Mouse (Mus musculus) urinary bladder, postnatal 14 days (tissue): ENCODE measurements around the gene Tfpi2.

Experiments used
- DNase-seq: peaks from one replicate; pipeline ENCODE4 v3.0.0; 2021; ENCODE audit warnings: low spot score

The Tfpi2 gene

GRCm38 (mm10) chr6:3988750-3989149 lies at the start of gene Tfpi2:
Gene Tfpi2 (minus strand): TSS chr6:3988919.
- DNase-seq: no peak

DNA sequence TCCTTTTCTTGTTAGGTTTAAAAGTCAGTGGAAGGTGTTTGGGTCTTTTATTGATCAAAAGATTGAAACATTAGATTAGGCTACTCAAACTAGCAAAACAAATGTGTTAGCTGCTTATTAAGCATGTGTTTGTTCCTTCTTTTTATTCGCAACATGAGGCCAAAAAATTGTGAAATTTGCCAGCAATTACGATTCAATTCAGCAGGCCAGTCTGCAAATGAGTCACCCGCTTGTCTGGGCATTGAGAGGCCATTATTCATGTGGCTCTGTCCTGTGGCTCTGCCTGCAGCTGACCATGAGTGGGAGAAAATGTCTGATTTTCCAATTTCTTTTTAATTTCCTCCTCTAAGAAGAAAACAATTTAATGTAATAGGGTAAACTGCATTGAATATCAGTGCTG lies 42.2 kb upstream of the Tfpi2 start:
- no peak for DNase-seq

- DNase-seq: no peak
Observed at GRCm38 (mm10) chr6:4026367-4026766, 37.6 kb upstream of the Tfpi2 start.

DNA sequence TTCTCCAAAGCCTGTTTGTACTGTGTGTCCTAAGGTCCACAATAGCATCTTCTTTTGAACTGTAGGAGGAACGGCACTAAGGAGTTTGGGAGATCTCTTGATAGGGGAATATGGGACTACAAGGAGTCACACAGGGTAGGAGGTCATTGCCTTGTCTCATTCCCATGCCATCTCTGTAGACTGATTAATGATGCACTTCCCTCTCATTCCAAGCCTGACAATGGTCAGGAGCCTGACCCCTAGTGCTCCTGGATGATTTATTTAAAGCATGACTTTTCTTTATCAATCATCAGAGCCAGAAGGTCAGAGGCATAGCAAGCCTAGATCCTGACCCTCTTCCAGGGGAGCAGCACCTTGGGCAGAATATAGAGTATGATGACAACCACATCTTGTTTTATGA lies 33.9 kb upstream of the Tfpi2 start:
- no peak for DNase-seq

DNA sequence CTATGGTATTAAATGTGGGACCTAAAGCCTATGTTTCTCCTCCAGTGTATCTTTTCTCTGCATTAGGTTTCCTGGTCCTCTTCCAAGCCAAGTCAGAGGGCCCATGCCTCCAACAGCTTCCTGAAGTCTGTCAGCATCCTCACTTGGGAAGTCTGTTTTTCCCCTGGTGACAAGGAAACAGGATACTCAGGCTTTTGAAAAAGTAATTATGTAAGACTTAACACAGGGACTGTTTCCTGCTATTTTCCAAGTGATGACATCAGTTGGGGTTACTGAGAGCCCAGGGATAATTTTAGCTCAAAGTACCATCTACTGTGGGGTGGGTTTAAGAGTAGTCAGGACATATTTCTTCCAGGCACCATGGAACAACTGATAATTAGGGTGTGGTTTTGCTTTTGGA lies 20.8 kb upstream of the Tfpi2 start:
- no peak for DNase-seq

GRCm38 (mm10) chr6:4008501-4009040 lies 19.9 kb upstream of the Tfpi2 start:
- no peak for DNase-seq

GRCm38 (mm10) chr6:4004808-4005207 lies 16.1 kb upstream of the Tfpi2 start:
- DNase-seq: no peak

GRCm38 (mm10) chr6:4003890-4004306 lies 15.2 kb upstream of the Tfpi2 start, which contains the start of gene Gng11:
Gene Gng11 (plus strand): TSS chr6:4003904.
- peak; percentile 67 for DNase-seq

- DNase-seq: no peak
Observed at GRCm38 (mm10) chr6:4003445-4003844, 14.7 kb upstream of the Tfpi2 start.

DNA sequence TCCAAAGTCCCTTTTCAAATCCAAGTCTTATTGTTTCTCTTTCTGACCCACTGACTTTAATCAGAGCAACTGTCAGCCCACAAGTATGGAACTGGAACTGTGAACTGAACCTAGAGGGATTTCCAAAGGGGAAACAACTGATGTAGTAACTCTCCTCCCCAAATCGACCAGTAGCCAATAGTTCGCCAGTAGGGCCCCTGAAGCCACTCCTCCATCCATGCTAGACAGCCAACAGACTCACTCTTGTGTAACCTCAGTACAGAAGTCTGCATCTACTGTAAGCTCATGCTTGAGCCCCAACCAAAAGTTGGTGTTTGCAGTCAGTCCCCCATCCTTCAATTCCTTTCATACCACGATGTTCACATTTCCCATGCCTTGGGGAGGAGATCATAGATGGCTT lies 12.0 kb upstream of the Tfpi2 start:
- DNase-seq: no peak

DNA sequence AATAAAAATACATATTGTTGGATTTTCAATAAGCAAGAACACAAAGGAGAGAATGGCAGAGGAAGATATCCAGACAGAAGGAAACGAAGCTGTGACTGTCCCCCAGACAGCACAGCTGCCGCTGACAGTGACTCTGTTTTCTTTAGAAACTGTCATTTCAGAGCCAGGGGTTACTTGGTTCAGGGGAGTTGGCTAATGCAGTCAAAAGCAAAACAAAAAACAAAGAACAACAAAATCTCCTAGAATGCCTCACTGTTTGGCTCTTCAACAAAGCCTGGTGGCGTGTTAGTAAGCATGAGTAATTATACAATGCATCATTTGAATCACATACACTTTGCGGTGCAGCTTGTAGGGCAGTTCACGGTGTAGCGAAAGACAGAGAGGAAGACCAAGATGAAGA lies 10.6 kb upstream of the Tfpi2 start:
- no peak for DNase-seq

DNA sequence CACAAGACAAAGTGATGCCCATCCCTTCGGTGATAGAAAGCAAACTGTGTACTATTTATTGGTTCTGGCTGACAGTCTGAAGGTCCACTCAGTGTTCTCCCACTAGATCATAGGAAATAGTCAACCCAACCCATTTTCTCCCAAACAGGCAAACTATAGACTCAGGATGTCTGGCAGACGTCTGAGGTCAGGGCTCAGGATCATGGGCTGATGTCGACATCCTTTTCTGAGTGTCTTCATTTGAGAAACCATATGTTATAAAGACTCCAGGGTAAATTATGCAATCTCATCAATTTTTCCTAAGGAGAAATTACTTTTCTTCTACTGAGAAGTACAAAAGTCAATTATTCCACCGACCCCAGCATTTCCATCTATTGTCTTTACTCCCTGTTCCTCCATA lies 9.4 kb upstream of the Tfpi2 start:
- DNase-seq: no peak

GRCm38 (mm10) chr6:3993492-3993891 lies 4.8 kb upstream of the Tfpi2 start, which contains the start of gene Gngt1:
Gene Gngt1 (plus strand): TSS chr6:3993792.
- DNase-seq: no peak

DNA sequence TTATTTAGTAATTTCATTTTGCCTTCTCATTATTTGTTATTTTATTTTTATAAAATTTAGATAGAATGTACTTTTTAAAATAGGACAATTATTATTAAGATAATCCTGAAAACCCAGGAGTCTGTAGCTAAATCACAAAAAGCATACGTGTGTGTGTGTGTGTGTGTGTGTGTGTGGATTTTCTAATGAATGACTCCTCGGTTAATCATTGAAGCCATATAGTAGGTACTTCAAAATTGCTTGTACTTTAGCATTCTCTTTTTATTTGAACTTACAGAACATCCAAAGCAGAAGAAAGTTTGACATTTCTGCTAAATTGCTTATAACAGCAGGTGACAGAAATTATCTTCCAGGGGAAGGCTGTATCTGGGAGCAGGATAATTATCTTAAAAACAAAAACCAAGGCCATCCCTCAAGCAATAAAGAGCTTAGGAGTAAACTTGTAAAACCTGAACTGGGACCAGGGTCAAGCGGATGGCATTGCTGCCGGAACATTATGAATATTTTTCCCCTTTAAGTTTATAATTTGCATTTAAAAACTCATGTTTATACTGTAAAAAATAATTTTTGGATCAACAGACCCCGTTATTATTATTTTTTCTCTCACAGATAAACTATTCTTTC lies 5.9 kb downstream of the Tfpi2 start:
- no peak for DNase-seq

DNA sequence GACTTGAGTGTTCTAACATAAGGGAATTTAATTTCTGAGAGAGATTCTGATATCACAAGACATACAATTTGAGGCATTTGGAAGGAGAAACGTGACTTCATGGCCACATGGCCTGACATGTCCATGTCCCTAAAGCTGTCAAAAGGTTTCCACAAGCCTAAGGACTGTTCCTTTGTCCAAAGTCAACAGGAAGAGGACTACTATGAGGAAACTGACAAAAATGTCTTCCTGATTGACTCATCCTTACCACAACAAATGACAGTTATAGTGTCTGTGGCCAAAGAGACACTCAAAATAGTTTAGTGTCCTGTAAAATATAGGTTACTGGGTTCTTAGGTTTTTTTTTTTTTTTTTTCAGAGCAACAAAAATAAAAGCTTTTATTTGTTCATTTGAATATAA lies 15.0 kb downstream of the Tfpi2 start:
- DNase-seq: no peak

DNA sequence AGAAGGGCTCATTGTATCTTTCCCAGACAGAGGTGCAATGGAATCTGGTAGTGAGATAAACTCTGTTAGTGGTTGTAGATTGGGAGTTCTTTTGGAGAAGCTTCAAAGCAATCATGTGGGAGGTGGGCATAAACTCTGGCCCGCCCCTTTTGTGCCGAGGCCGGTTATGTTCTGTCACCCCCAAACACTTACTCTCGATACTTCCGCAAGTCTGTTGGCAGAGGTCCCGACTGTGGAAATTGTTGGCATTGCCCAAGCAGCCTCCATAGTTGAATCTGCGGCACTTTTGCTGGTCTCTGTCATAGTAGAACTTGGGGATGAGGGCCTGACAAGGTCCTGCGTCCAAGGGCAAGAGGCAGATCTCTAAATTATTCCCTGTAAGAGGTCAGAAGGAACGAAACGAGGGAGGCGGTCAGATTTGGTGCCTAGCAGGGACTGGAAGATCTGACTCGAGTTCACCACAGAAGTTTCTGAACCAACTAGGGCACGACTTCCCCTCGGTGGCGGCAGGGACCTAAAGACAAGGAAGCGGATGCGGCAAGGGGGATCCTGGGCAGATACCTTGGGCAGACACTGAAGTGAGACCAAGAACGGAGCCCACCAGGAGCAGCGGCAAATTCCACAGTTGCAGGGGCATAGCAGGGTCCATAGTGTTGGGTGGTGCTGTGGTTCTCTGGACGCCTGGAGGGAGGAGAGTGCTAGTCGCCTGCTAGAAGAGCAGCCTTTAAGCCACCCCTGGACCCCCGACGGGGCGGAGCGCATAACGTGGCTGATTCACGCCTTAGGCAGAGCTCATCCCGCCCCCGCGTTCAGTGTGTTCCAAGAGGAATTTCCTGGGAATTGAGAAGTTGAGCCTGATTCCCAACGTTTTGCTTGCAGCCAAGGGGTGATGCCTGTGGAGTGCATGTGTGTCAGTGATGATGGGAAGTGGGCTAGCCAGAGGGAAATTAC lies 20.8 kb downstream of the Tfpi2 start:
- DNase-seq: peak; percentile 34

DNA sequence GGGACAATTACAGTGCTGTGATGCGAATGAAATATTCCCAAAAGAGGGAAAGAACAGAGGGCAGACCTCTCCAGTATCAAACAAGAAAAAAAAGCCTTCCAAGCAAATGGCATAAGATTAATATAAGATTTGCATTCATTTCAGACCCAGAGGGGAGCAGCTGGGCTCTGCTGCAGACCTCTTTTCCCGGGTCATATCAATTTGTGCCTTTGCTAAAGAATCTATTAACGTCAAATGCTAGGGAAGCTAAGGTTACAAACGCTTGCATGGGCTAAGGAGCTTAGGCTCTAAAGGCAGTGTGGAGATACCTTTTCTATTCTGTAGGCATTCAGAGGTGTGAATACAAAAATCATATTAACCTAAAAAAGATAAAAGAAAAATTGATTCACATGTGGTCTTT lies 33.8 kb downstream of the Tfpi2 start:
- no peak for DNase-seq

DNA sequence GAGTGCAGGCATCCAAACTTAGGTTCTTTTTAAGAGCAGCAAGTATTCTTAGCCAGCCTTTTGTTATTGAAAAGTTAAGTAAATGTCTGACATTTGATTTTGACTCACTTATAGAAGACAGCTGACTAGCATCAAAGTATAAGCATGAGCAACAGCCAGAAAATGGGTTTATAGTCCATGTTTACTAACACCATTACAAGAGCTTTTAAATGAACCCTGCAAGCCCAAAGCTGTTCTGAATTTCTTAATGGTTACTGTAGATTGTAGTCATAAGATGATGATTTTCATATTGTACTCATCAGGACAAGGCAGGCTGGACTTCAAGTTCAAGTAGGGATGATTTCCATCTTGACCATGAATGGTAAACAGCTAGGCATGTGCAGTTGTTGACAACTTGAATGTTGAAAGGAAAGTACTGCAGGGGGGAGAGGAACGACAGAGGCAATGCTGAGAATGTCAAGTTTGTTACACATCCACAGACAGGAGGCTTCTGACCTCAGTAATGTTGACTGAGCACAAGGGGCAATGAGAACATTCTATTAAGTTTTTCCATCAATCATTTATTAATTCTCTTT lies 52.5 kb downstream of the Tfpi2 start:
- DNase-seq: no peak

DNA sequence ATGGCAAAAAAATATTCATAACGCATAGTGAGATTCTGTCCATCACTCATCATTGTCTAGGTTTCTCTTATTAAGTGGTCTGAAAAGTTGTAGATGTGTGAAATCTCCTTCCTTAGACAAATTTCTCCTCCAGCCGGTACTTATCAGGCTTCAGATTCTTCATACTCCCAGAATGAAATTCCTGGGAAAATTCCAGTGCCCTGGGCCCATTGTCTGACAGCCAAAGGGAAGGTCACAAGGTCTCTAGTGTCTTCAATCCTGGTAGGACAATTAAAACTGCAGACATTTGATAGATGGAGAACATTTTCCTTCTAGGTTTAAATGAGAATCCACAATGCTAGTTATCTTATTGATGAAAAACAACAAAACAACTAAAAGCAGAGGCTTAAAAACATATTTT lies 53.1 kb downstream of the Tfpi2 start:
- no peak for DNase-seq

GRCm38 (mm10) chr6:3935048-3935447 lies 53.7 kb downstream of the Tfpi2 start:
- no peak for DNase-seq

DNA sequence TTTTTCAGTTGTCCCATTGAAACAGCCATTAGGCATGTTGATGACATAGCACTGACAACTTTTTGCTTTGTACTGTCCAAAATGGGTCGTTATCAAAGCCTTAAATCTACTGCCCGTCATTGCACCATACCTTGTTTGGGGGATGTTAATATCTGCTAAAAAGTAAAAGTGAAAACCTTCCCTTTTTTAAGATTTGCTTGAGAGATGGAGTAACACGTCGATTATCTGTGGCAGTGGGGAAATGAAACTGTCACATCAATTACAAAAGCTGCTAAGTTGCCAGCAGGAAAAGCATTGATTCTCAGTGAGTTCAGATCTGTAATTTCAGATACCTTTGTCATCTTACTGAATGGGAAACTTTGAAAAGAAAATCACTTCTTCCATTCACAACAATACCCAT lies 62.6 kb downstream of the Tfpi2 start:
- no peak for DNase-seq

DNA sequence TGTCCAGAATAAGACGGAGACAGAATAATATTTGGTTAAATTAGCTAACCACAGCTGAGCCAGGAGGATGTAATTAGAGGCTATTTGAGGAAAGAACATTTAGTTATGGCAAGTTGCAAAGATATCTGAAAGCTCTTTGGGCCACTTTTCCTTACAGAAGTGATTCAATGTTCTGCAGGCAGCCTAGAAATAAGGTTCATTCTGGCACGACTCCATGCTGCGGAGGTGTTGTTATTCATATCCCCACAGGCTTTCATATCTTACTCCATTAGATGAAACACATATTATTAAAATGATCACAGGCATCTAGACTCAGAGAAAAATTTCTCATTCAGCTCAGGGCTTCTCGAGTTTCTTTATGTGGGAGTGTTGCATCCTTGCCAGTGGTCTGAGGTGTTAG lies 65.8 kb downstream of the Tfpi2 start:
- DNase-seq: no peak

DNA sequence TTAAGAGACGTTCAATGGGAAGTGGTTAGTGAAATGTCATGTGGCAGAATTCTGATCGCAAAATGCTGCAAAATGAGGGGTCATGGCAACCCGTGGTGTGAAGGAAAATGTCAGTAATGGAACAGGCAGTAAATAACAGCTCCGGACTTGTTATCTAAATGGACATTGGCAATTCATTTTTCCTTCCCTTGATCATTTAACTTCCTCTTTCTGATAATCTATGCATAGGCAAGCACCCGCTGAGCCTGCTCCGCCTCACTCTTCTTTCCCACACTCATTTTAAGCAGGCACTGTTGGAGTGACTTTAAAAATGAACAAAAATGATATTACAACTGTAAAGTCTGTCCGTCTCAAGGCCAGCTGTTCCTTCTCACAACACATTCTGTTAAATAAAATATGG lies 72.7 kb downstream of the Tfpi2 start:
- no peak for DNase-seq
